Mouse (Mus musculus) ES-Bruce4 (cell line): ENCODE results near the gene Fig4. TPM values are rescaled to one million over a fixed set of nuclear protein-coding genes. Genes with fewer than 3 reads are reported as not detected.

Source experiments
- H3K27ac ChIP-seq: 2 replicates; pipeline ENCODE4 v1.5.1; 2012; ENCODE audit warnings: low read length, inconsistent platforms; ENCODE audit not compliant: insufficient read depth
- H3K27me3 ChIP-seq: 2 replicates; pipeline ENCODE4 v1.6.1; 2012; ENCODE audit warnings: mild to moderate bottlenecking, low read length, inconsistent platforms; ENCODE audit not compliant: control insufficient read depth, poor library complexity, insufficient read depth, severe bottlenecking
- H3K36me3 ChIP-seq: 2 replicates; pipeline ENCODE4 v1.6.1; 2012; ENCODE audit warnings: inconsistent platforms, mild to moderate bottlenecking, low read length, moderate library complexity; ENCODE audit not compliant: control insufficient read depth, poor library complexity, insufficient read depth, severe bottlenecking
- H3K4me1 ChIP-seq: one replicate; pipeline ENCODE4 v1.8.1; 2011; ENCODE audit warnings: low read length; ENCODE audit not compliant: control insufficient read depth, insufficient read depth
- H3K4me3 ChIP-seq: 2 replicates; pipeline ENCODE4 v1.5.1; 2011; ENCODE audit warnings: low read depth, mild to moderate bottlenecking, low read length
- H3K9ac ChIP-seq: 2 replicates; pipeline ENCODE4 v1.6.1; 2012; ENCODE audit warnings: low read depth, mild to moderate bottlenecking, inconsistent platforms; ENCODE audit not compliant: poor library complexity, severe bottlenecking
- H3K9me3 ChIP-seq: replicated peaks from 2 replicates; pipeline ENCODE4 v1.6.1; 2012; ENCODE audit warnings: mild to moderate bottlenecking, low read length, inconsistent platforms; ENCODE audit not compliant: control insufficient read depth, poor library complexity, insufficient read depth, severe bottlenecking
- CTCF ChIP-seq: IDR thresholded peaks from one replicate; pipeline ENCODE4 v1.8.1; 2011; ENCODE audit warnings: low read depth, low read length
- EP300 ChIP-seq: IDR thresholded peaks from 2 replicates; pipeline ENCODE4 v1.6.1; 2011; ENCODE audit warnings: low read depth, low read length; ENCODE audit not compliant: insufficient read depth
- POLR2A ChIP-seq: IDR thresholded peaks from one replicate; pipeline ENCODE4 v1.8.1; 2011; ENCODE audit warnings: low read length; ENCODE audit not compliant: insufficient read depth
- polyA plus RNA-seq: library from polyadenylated mRNA; stranded (reverse); fragments of >200 nt; gene quantifications from 2 replicates; pipeline ENCODE4 v1.2.4, GENCODE M21; 2011; ENCODE audit warnings: low read depth; ENCODE audit not compliant: missing spikeins, insufficient read depth, insufficient read length

Fig4 gene
- polyA plus RNA-seq, 1 experiment, result 23.6 TPM

GRCm38 (mm10) chr10:41221204-41221603 is 81.9 kb downstream of the Fig4 start:
- no peaks in the 10 kb centered on the region for H3K4me1 ChIP-seq
- H3K27ac ChIP-seq, result no peak overlapping the region
- H3K27me3 ChIP-seq, result no peaks in the 10 kb centered on the region
- TF ChIP-seq EP300 (no peak), CTCF (no peak), POLR2A (no peak)
- H3K36me3 ChIP-seq, result no peaks in the 10 kb centered on the region
- no peak overlapping the region for H3K4me3 ChIP-seq
- no peaks in the 10 kb centered on the region for H3K9me3 ChIP-seq
- no peak overlapping the region for H3K9ac ChIP-seq

- Histone ChIP-seq H3K27me3 (no peaks in the 10 kb centered on the region), H3K27ac (no peak overlapping the region), H3K4me1 (no peaks in the 10 kb centered on the region), H3K4me3 (no peak overlapping the region), H3K36me3 (no peaks in the 10 kb centered on the region), H3K9ac (no peak overlapping the region), H3K9me3 (no peaks in the 10 kb centered on the region)
- TF ChIP-seq CTCF, result no peak
These were observed 84.2 kb downstream of the Fig4 start for GRCm38 (mm10) chr10:41218897-41219296.

GRCm38 (mm10) chr10:41214083-41214482 is 89.0 kb downstream of the Fig4 start:
- H3K36me3 ChIP-seq, result no peaks in the 10 kb centered on the region
- no peak overlapping the region for H3K9ac ChIP-seq
- H3K4me1 ChIP-seq, result no peaks in the 10 kb centered on the region
- no peaks in the 10 kb centered on the region for H3K27me3 ChIP-seq
- H3K4me3 ChIP-seq, result no peak overlapping the region
- no peak for TF ChIP-seq POLR2A
- TF ChIP-seq EP300, result no peak
- TF ChIP-seq CTCF, result no peak
- no peak overlapping the region for H3K27ac ChIP-seq
- H3K9me3 ChIP-seq, result no peaks in the 10 kb centered on the region

- Histone ChIP-seq H3K27ac (no peak overlapping the region), H3K9ac (no peak overlapping the region), H3K9me3 (no peaks in the 10 kb centered on the region), H3K4me1 (no peaks in the 10 kb centered on the region), H3K4me3 (no peak overlapping the region), H3K36me3 (no peaks in the 10 kb centered on the region), H3K27me3 (no peaks in the 10 kb centered on the region)
- TF ChIP-seq EP300 (no peak), CTCF (no peak), POLR2A (no peak)
These were observed 93.5 kb downstream of the Fig4 start for GRCm38 (mm10) chr10:41209538-41209937.

GRCm38 (mm10) chr10:41208860-41209377 is 94.1 kb downstream of the Fig4 start:
- Histone ChIP-seq H3K36me3 (no peaks in the 10 kb centered on the region), H3K4me3 (no peak overlapping the region), H3K4me1 (no peaks in the 10 kb centered on the region), H3K9ac (no peak overlapping the region), H3K9me3 (no peaks in the 10 kb centered on the region), H3K27me3 (no peaks in the 10 kb centered on the region), H3K27ac (no peak overlapping the region)
- TF ChIP-seq CTCF, result no peak
- no peak for TF ChIP-seq POLR2A
- no peak for TF ChIP-seq EP300

GRCm38 (mm10) chr10:41205647-41206046 is 97.4 kb downstream of the Fig4 start:
- Histone ChIP-seq H3K9ac (no peak overlapping the region), H3K27ac (no peak overlapping the region), H3K4me3 (no peak overlapping the region), H3K9me3 (no peaks in the 10 kb centered on the region), H3K36me3 (no peaks in the 10 kb centered on the region), H3K27me3 (no peaks in the 10 kb centered on the region), H3K4me1 (no peaks in the 10 kb centered on the region)
- TF ChIP-seq EP300, result no peak
- TF ChIP-seq CTCF, result no peak
- TF ChIP-seq POLR2A, result no peak
